Mouse (Mus musculus) liver, embryonic 14.5 days (tissue): Measurements from ENCODE around the gene Bicd2.

Experiments
- CTCF ChIP-seq: IDR thresholded peaks from 2 replicates; pipeline ENCODE4 v1.5.1; 2016; ENCODE audit warnings: antibody characterized with exemption, low read depth, control low read depth
- EP300 ChIP-seq: IDR thresholded peaks from 2 replicates; pipeline ENCODE4 v1.6.1; 2016; ENCODE audit warnings: antibody characterized with exemption, low read depth

DNA sequence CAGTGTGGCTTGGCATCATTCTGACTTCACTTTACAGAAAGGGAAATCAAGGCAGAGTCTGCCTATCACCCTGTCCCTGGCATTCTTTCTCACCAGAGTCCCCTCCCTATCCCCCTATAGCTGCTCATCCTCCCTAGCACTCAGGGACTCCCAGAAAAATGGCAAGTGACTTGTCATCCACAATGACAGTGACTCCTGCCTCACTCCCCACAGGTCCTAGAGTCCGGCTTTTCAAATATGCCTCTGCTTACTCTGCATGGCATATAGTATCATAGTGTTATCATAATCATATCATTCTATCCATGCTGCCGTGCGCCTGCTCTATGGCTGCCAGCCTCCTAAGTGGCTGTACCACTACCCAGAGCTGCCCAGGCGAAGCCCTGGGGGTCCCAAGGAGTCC lies 33.2 kb upstream of the Bicd2 start:
- TF ChIP-seq CTCF (no peak), EP300 (no peak)
